Mouse (Mus musculus) CH12.LX (cell line): Measurements from ENCODE around the gene Tfdp1. TPM values are rescaled to one million over a fixed set of nuclear protein-coding genes. Genes with fewer than 3 reads are reported as not detected.

Experiments used
- DNase-seq: peaks from one replicate; pipeline ENCODE4 v3.0.0-alpha.2; 2013; ENCODE audit errors: extremely low read depth
- H3K27ac ChIP-seq: 2 replicates; pipeline ENCODE4 v1.5.1; 2012; ENCODE audit warnings: low read depth, mild to moderate bottlenecking, control low read depth, moderate library complexity; ENCODE audit not compliant: insufficient read depth
- H3K27me3 ChIP-seq: replicated peaks from 2 replicates; pipeline ENCODE3; 2012; ENCODE audit warnings: inconsistent platforms
- H3K36me3 ChIP-seq, 2 experiments: replicated peaks in 1 of 2; 2 replicates each; pipeline versions ENCODE3 to v1.6.1; 2012; ENCODE audit warnings: inconsistent platforms in 1 of 2, low read length in 1 of 2, mild to moderate bottlenecking in 1 of 2, mixed read lengths in 1 of 2, moderate library complexity in 1 of 2; ENCODE audit not compliant: control insufficient read depth in 1 of 2, insufficient read depth in 1 of 2
- H3K4me1 ChIP-seq, 2 experiments: 2 replicates each; pipeline ENCODE4 v1.6.1; 2012; ENCODE audit warnings: inconsistent platforms in 1 of 2, moderate library complexity in 1 of 2; ENCODE audit not compliant: insufficient read depth in 2 of 2, control insufficient read depth in 1 of 2
- H3K4me2 ChIP-seq: 2 replicates; pipeline ENCODE4 v1.6.1; 2012; ENCODE audit warnings: low read depth, mild to moderate bottlenecking, control low read depth; ENCODE audit not compliant: poor library complexity, insufficient read depth, severe bottlenecking
- H3K4me3 ChIP-seq, 3 experiments: fragments of 150-350 bp in 1 of 3; sonication (generic) in 1 of 3; replicated peaks in 1 of 3; 2 replicates each; pipeline versions ENCODE3 to v1.5.1; 2011 to 2012; ENCODE audit warnings: low read depth in 2 of 3, low read length in 2 of 3, mild to moderate bottlenecking in 2 of 3, moderate library complexity in 2 of 3, control low read depth in 1 of 3, improper control_type of control experiment in 1 of 3, inconsistent platforms in 1 of 3, mixed read lengths in 1 of 3; ENCODE audit not compliant: poor library complexity in 1 of 3
- H3K79me2 ChIP-seq: replicated peaks from 2 replicates; pipeline ENCODE4 v1.6.1; 2012; ENCODE audit warnings: mild to moderate bottlenecking, moderate library complexity; ENCODE audit not compliant: control insufficient read depth, poor library complexity, insufficient read depth, severe bottlenecking; ENCODE audit errors: extremely low read depth
- H3K9ac ChIP-seq: 2 replicates; pipeline ENCODE4 v1.6.1; 2012; ENCODE audit warnings: low read depth, mild to moderate bottlenecking, control low read depth, moderate library complexity; ENCODE audit not compliant: insufficient read depth
- H3K9me3 ChIP-seq: replicated peaks from 2 replicates; pipeline ENCODE3; 2012; ENCODE audit warnings: low read length, inconsistent platforms, mixed read lengths
- BHLHE40 ChIP-seq: IDR thresholded peaks from 2 replicates; pipeline ENCODE4 v1.6.1; 2011; ENCODE audit warnings: mild to moderate bottlenecking, low read depth, low read length, improper control_type of control experiment
- CHD2 ChIP-seq: IDR thresholded peaks from 2 replicates; pipeline ENCODE4 v1.6.1; 2011; ENCODE audit warnings: low read length, improper control_type of control experiment
- CTCF ChIP-seq, 2 experiments: IDR thresholded peaks in 1 of 2; conservative IDR thresholded peaks in 1 of 2; 2 replicates each; pipeline ENCODE4 v1.5.1; 2011 to 2012; ENCODE audit warnings: low read depth in 2 of 2, low read length in 2 of 2, improper control_type of control experiment in 1 of 2, inconsistent platforms in 1 of 2, mild to moderate bottlenecking in 1 of 2, moderate library complexity in 1 of 2
- E2F4 ChIP-seq: IDR thresholded peaks from 2 replicates; pipeline ENCODE4 v1.6.1; 2011; ENCODE audit warnings: low read depth, low read length, improper control_type of control experiment; ENCODE audit not compliant: insufficient replicate concordance
- ELF1 ChIP-seq: IDR thresholded peaks from 2 replicates; pipeline ENCODE4 v1.6.1; 2014; ENCODE audit warnings: low read depth, mild to moderate bottlenecking, inconsistent platforms, low read length, improper control_type of control experiment
- EP300 ChIP-seq: IDR thresholded peaks from 2 replicates; pipeline ENCODE4 v1.6.1; 2011; ENCODE audit warnings: low read length, improper control_type of control experiment
- ETS1 ChIP-seq: conservative IDR thresholded peaks from 2 replicates; pipeline ENCODE4 v1.6.1; 2012; ENCODE audit warnings: low read depth, mild to moderate bottlenecking, inconsistent platforms, low read length, improper control_type of control experiment, moderate library complexity
- GABPA ChIP-seq: IDR thresholded peaks from 2 replicates; pipeline ENCODE4 v1.6.1; 2012; ENCODE audit warnings: low read depth, low read length, improper control_type of control experiment, inconsistent platforms; ENCODE audit not compliant: insufficient replicate concordance
- HCFC1 ChIP-seq: IDR thresholded peaks from 2 replicates; pipeline ENCODE4 v1.6.1; 2012; ENCODE audit warnings: low read depth, mild to moderate bottlenecking, inconsistent platforms, low read length, improper control_type of control experiment
- IRF4 ChIP-seq: IDR thresholded peaks from 2 replicates; pipeline ENCODE4 v1.6.1; 2014; ENCODE audit warnings: low read depth, mild to moderate bottlenecking, inconsistent platforms, low read length, improper control_type of control experiment
- JUN ChIP-seq: IDR thresholded peaks from 2 replicates; pipeline ENCODE4 v1.6.1; 2011; ENCODE audit warnings: low read depth, mild to moderate bottlenecking, low read length, improper control_type of control experiment, moderate library complexity; ENCODE audit not compliant: insufficient read depth
- JUND ChIP-seq: conservative IDR thresholded peaks from 2 replicates; pipeline ENCODE4 v1.6.1; 2011; ENCODE audit warnings: low read depth, low read length, improper control_type of control experiment
- MAX ChIP-seq: IDR thresholded peaks from 2 replicates; pipeline ENCODE4 v1.6.1; 2011; ENCODE audit warnings: low read length, improper control_type of control experiment
- MEF2A ChIP-seq: IDR thresholded peaks from 2 replicates; pipeline ENCODE4 v1.6.1; 2014; ENCODE audit warnings: low read depth, mild to moderate bottlenecking, inconsistent platforms, low read length, improper control_type of control experiment, borderline replicate concordance
- MXI1 ChIP-seq: IDR thresholded peaks from 2 replicates; pipeline ENCODE4 v1.6.1; 2011; ENCODE audit warnings: mild to moderate bottlenecking, low read depth, low read length, improper control_type of control experiment
- MYC ChIP-seq: IDR thresholded peaks from 2 replicates; pipeline ENCODE4 v1.6.1; 2011; ENCODE audit warnings: low read depth, mild to moderate bottlenecking, improper control_type of control experiment, low read length
- NELFE ChIP-seq: IDR thresholded peaks from 2 replicates; pipeline ENCODE4 v1.6.1; 2011; ENCODE audit warnings: low read depth, low read length, improper control_type of control experiment
- NRF1 ChIP-seq: IDR thresholded peaks from 2 replicates; pipeline ENCODE4 v1.6.1; 2014; ENCODE audit warnings: low read depth, mild to moderate bottlenecking, inconsistent platforms, low read length, improper control_type of control experiment, moderate library complexity
- PAX5 ChIP-seq: IDR thresholded peaks from 2 replicates; pipeline ENCODE4 v1.6.1; 2012; ENCODE audit warnings: low read length, inconsistent platforms, mixed read lengths
- POLR2AphosphoS2 ChIP-seq: IDR thresholded peaks from 2 replicates; pipeline ENCODE4 v1.6.1; 2011; ENCODE audit warnings: low read depth, low read length, improper control_type of control experiment
- SMC3 ChIP-seq: IDR thresholded peaks from 2 replicates; pipeline ENCODE4 v1.6.1; 2011; ENCODE audit warnings: low read depth, low read length, improper control_type of control experiment
- TBP ChIP-seq: conservative IDR thresholded peaks from 2 replicates; pipeline ENCODE4 v1.6.1; 2011; ENCODE audit warnings: low read depth, low read length, improper control_type of control experiment
- TCF12 ChIP-seq: IDR thresholded peaks from 2 replicates; pipeline ENCODE4 v1.6.1; 2014; ENCODE audit warnings: low read depth, mild to moderate bottlenecking, inconsistent platforms, low read length, improper control_type of control experiment
- USF1 ChIP-seq: IDR thresholded peaks from 2 replicates; pipeline ENCODE4 v1.6.1; 2014; ENCODE audit warnings: low read depth, mild to moderate bottlenecking, inconsistent platforms, low read length, improper control_type of control experiment
- ZKSCAN1 ChIP-seq: IDR thresholded peaks from 2 replicates; pipeline ENCODE4 v1.6.1; 2012; ENCODE audit warnings: low read depth, inconsistent platforms, low read length, improper control_type of control experiment, borderline replicate concordance
- ZNF384 ChIP-seq: IDR thresholded peaks from 2 replicates; pipeline ENCODE4 v1.6.1; 2012; ENCODE audit warnings: low read depth, low read length, improper control_type of control experiment, inconsistent platforms
- dilution Hi-C: fragments of 300-500 bp; cut with MboI; formaldehyde crosslinking; loops from 2 replicates; pipeline ENCODE4 v1.14.3; 2020; ENCODE audit warnings: low sequenced_read_pairs; ENCODE audit not compliant: extremely low pct_unique_long_range_greater_than_20kb, extremely low pct_ligation_motif_present
- in situ Hi-C: fragments of 300-500 bp; cut with MboI; formaldehyde crosslinking; loops from 3 replicates; pipeline ENCODE4 v1.14.3; 2019; ENCODE audit warnings: low sequenced_read_pairs, low pct_ligation_motif_present, low pct_unique_long_range_greater_than_20kb, mixed read lengths
- polyA plus RNA-seq: library from polyadenylated mRNA; unstranded; fragments of >175 nt; gene quantifications from 2 replicates; pipeline ENCODE4 v1.2.1, GENCODE M21; 2012; ENCODE audit warnings: low read depth; ENCODE audit not compliant: insufficient read length
- total RNA-seq, 2 experiments: library from RNA; depleted of rRNA; stranded (reverse); fragments of 300-350 nt in 1 of 2; fragments of >200 nt in 1 of 2; gene quantifications; 2 replicates each; pipeline ENCODE4 v1.2.3; 2012 to 2014

Gene Tfdp1
- total and polyA plus RNA-seq, 3 experiments = 189 to 338 (median 301) TPM

- TF ChIP-seq TBP = peak; percentile 64; the same call in 1 of the 2 replicates
- 0 out of 2 replicates have a peak, but pooled peaks have one; percentile 26 for TF ChIP-seq NRF1
- no peak for TF ChIP-seq TCF12
- peak; percentile 95 for TF ChIP-seq BHLHE40
- TF ChIP-seq IRF4 = peak; percentile 93
- TF ChIP-seq MYC = peak; percentile 76; the same call in 1 of the 2 replicates
- TF ChIP-seq JUND = peak; percentile 89
- no peak for TF ChIP-seq E2F4
- peak; percentile 59; the same call in 1 of the 2 replicates for TF ChIP-seq MAX
Measured at GRCm38 (mm10) chr8:13373151-13373662, 34.7 kb downstream of the Tfdp1 start (continued).

- peak; percentile 70; the same call in 1 of the 2 replicates for TF ChIP-seq MEF2A
- no peak for TF ChIP-seq MYC
- TF ChIP-seq MXI1 = no peak
- TF ChIP-seq CTCF (conservative IDR thresholded peaks at IDR 0.05 in 1 of 2, IDR thresholded peaks at IDR 0.05 in 1 of 2; ENCODE audit: low read depth in 2 of 2, low read length in 2 of 2) = no peak
- 0 out of 2 replicates have a peak, but pooled peaks have one; percentile 24 for TF ChIP-seq JUN
- TF ChIP-seq ETS1 = no peak
- TF ChIP-seq BHLHE40 = peak; percentile 12; the same call in 1 of the 2 replicates
- peak; percentile 58 for TF ChIP-seq EP300
- TF ChIP-seq, all 38 proteins: peak for 4
- peaks cover 16 to 20% of the 10 kb centered on the region in 2 experiments; a peak in 3 of 4 replicates for H3K4me1 ChIP-seq
Measured at GRCm38 (mm10) chr8:13381630-13382029, 43.1 kb downstream of the Tfdp1 start.

GRCm38 (mm10) chr8:13382536-13382935 is 44.0 kb downstream of the Tfdp1 start:
- Histone ChIP-seq H3K4me2 (no peak overlapping the region), H3K27me3 (no peaks in the 10 kb centered on the region), H3K27ac (peak overlapping the region; percentile 23; the same call in 1 of the 2 replicates), H3K9ac (no peak overlapping the region), H3K36me3 (peaks cover 17 to 22% of the 10 kb centered on the region in 2 experiments), H3K4me3 (no peak overlapping the region), H3K9me3 (no peaks in the 10 kb centered on the region), H3K4me1 (peaks cover 16 to 22% of the 10 kb centered on the region in 2 experiments; a peak in 3 of 4 replicates), H3K79me2 (no peaks in the 10 kb centered on the region; the same call in 1 of the 2 replicates)
- DNase-seq = peak; percentile 69
- in situ Hi-C loops (loop anchor here (5.0 kb wide), 1 partner anchor 40 kb away; no protein-coding TSS in a partner anchor), dilution Hi-C loops (no loop called here)
- no peak for TF ChIP-seq NELFE
- peak; percentile 79 for TF ChIP-seq CHD2
- TF ChIP-seq BHLHE40 = peak; percentile 78
- no peak for TF ChIP-seq SMC3
- no peak; the same call in 1 of the 2 replicates for TF ChIP-seq MAX
- no peak for TF ChIP-seq ZKSCAN1
- TF ChIP-seq MEF2A = peak; percentile 67; the same call in 1 of the 2 replicates
- no peak for TF ChIP-seq GABPA
- TF ChIP-seq JUN = peak; percentile 92
- TF ChIP-seq POLR2AphosphoS2 = no peak; the same call in 1 of the 2 replicates
- no peak for TF ChIP-seq HCFC1
- peak; percentile 4; the same call in 1 of the 2 replicates for TF ChIP-seq MYC
- TF ChIP-seq TBP = no peak
- TF ChIP-seq NRF1 = no peak
- no peak for TF ChIP-seq ELF1
- peak; percentile 55; the same call in 1 of the 2 replicates for TF ChIP-seq TCF12
- TF ChIP-seq PAX5 = no peak
- TF ChIP-seq ZNF384 = no peak
- TF ChIP-seq E2F4 = no peak
- TF ChIP-seq MXI1 = peak; percentile 47; the same call in 1 of the 2 replicates
- no peak for TF ChIP-seq USF1

More at GRCm38 (mm10) chr8:13381630-13382029, 43.1 kb downstream of the Tfdp1 start:
- H3K79me2 ChIP-seq = no peaks in the 10 kb centered on the region; the same call in 1 of the 2 replicates
- H3K36me3 ChIP-seq = peaks cover 25 to 29% of the 10 kb centered on the region in 2 experiments
- no peak for DNase-seq
- H3K9me3 ChIP-seq = no peaks in the 10 kb centered on the region
- no peak overlapping the region for H3K4me3 ChIP-seq
- no peak overlapping the region for H3K9ac ChIP-seq
- peak overlapping the region; percentile 26; the same call in 1 of the 2 replicates for H3K27ac ChIP-seq
- in situ Hi-C loops = loop anchor here (5.0 kb wide), 1 partner anchor 39 kb away; no protein-coding TSS in a partner anchor
- dilution Hi-C loops = no loop called here
- H3K27me3 ChIP-seq = no peaks in the 10 kb centered on the region
- no peak overlapping the region for H3K4me2 ChIP-seq
